Mouse (Mus musculus): ENCODE results near the gene Serpina1f. TPM values are rescaled to one million over a fixed set of nuclear protein-coding genes. Genes with fewer than 3 reads are reported as not detected.

Serpina1f gene
- not detected for polyA plus RNA-seq (2014; fragmentation: Illumina TruSeq; extraction: RNeasy Lipid Tissue Mini Kit (QIAGEN cat#74804); ENCODE audit: low read depth, low replicate concordance)

GRCm38 (mm10) chr12:103695429-103695828 lies at the start of gene Serpina1f:
TSS of gene Serpina1f (minus strand) at chr12:103695529.

GRCm38 (mm10) chr12:103676039-103676438 lies 19.3 kb downstream of the Serpina1f start, which contains the start of gene Serpina16:
TSS of gene Serpina16 (minus strand) at chr12:103676139.

GRCm38 (mm10) chr12:103656848-103657626 lies 38.3 kb downstream of the Serpina1f start, which contains the start of gene Serpina6:
TSS of gene Serpina6 (minus strand) at chr12:103657212.

Other genes starting within 250 kb of the Serpina1f start
- gene Ifi27l2b, start 238.3 kb downstream of the Serpina1f start, polyA plus RNA-seq (2014; fragmentation: Illumina TruSeq; extraction: RNeasy Lipid Tissue Mini Kit (QIAGEN cat#74804); ENCODE audit: low read depth, low replicate concordance) = 3.4 TPM
- gene Ppp4r4, start 163.2 kb downstream of the Serpina1f start, polyA plus RNA-seq (2014; fragmentation: Illumina TruSeq; extraction: RNeasy Lipid Tissue Mini Kit (QIAGEN cat#74804); ENCODE audit: low read depth, low replicate concordance) = 9.8 TPM
- 69.6 TPM for gene Serpina10, start 64.1 kb downstream of the Serpina1f start, polyA plus RNA-seq (2014; fragmentation: Illumina TruSeq; extraction: RNeasy Lipid Tissue Mini Kit (QIAGEN cat#74804); ENCODE audit: low read depth, low replicate concordance)
- 309 TPM for gene Serpina6, start 38.3 kb downstream of the Serpina1f start, polyA plus RNA-seq (2014; fragmentation: Illumina TruSeq; extraction: RNeasy Lipid Tissue Mini Kit (QIAGEN cat#74804); ENCODE audit: low read depth, low replicate concordance)
- gene Serpina16, start 19.4 kb downstream of the Serpina1f start, polyA plus RNA-seq (2014; fragmentation: Illumina TruSeq; extraction: RNeasy Lipid Tissue Mini Kit (QIAGEN cat#74804); ENCODE audit: low read depth, low replicate concordance) = not detected
- gene Serpina1d, start 78.1 kb upstream of the Serpina1f start, polyA plus RNA-seq (2014; fragmentation: Illumina TruSeq; extraction: RNeasy Lipid Tissue Mini Kit (QIAGEN cat#74804); ENCODE audit: low read depth, low replicate concordance) = 3,563 TPM
- gene Serpina1b, start 134.8 kb upstream of the Serpina1f start, polyA plus RNA-seq (2014; fragmentation: Illumina TruSeq; extraction: RNeasy Lipid Tissue Mini Kit (QIAGEN cat#74804); ENCODE audit: low read depth, low replicate concordance) = 5,433 TPM
- gene Serpina1a, start 168.0 kb upstream of the Serpina1f start, polyA plus RNA-seq (2014; fragmentation: Illumina TruSeq; extraction: RNeasy Lipid Tissue Mini Kit (QIAGEN cat#74804); ENCODE audit: low read depth, low replicate concordance) = 4,926 TPM
- gene Serpina1c, start 209.4 kb upstream of the Serpina1f start, polyA plus RNA-seq (2014; fragmentation: Illumina TruSeq; extraction: RNeasy Lipid Tissue Mini Kit (QIAGEN cat#74804); ENCODE audit: low read depth, low replicate concordance) = 4,710 TPM